Mouse (Mus musculus) cerebellum, postnatal 4 days (tissue): ENCODE measurements around the gene Pebp1.
"Not testable (repeated sequence)": the region's sequence is repeated elsewhere in the genome, so short reads cannot be mapped to it uniquely, and the experiment has no call there.

ENCODE experiments used
- DNase-seq, 2 experiments: peaks; one replicate each; pipeline ENCODE4 v3.0.0; 2022; ENCODE audit warnings: low spot score in 2 of 2, mixed read lengths in 1 of 2

Gene Pebp1

GRCm38 (mm10) chr5:117286831-117287822 lies at the start of gene Pebp1:
TSS of gene Pebp1 (minus strand) at chr5:117287625.
- peak; percentile 86 to 95 for DNase-seq

- no peak for DNase-seq
Measured at GRCm38 (mm10) chr5:117330457-117330856, 43.0 kb upstream of the Pebp1 start.

- DNase-seq = no peak
Measured at GRCm38 (mm10) chr5:117326408-117326807, 39.0 kb upstream of the Pebp1 start.

- DNase-seq = no peak
Measured at GRCm38 (mm10) chr5:117323751-117324150, 36.3 kb upstream of the Pebp1 start.

GRCm38 (mm10) chr5:117318741-117319629 lies 31.6 kb upstream of the Pebp1 start, which contains the start of gene Vsig10:
TSS of gene Vsig10 (plus strand) at chr5:117319083.
- DNase-seq = peak in 1 of 2 experiments; percentile 48

- DNase-seq = no peak
Measured at GRCm38 (mm10) chr5:117314587-117315428, 27.4 kb upstream of the Pebp1 start.

GRCm38 (mm10) chr5:117313909-117314308 lies 26.5 kb upstream of the Pebp1 start:
- DNase-seq = no peak

- DNase-seq = no peak
Measured at GRCm38 (mm10) chr5:117313420-117313819, 26.0 kb upstream of the Pebp1 start.

- DNase-seq = peak in 1 of 2 experiments; percentile 56
Measured at GRCm38 (mm10) chr5:117307699-117308098, 20.3 kb upstream of the Pebp1 start.

GRCm38 (mm10) chr5:117306826-117307225 lies 19.4 kb upstream of the Pebp1 start:
- DNase-seq = no peak

GRCm38 (mm10) chr5:117305754-117306153 lies 18.3 kb upstream of the Pebp1 start:
- DNase-seq = no peak

GRCm38 (mm10) chr5:117304947-117305346 lies 17.5 kb upstream of the Pebp1 start:
- DNase-seq = peak; percentile 57 to 70

- DNase-seq = no peak
Measured at GRCm38 (mm10) chr5:117303691-117304579, 16.5 kb upstream of the Pebp1 start.

- no peak for DNase-seq
Measured at GRCm38 (mm10) chr5:117302899-117303298, 15.5 kb upstream of the Pebp1 start.

- DNase-seq = no peak
Measured at GRCm38 (mm10) chr5:117295011-117295410, 7.6 kb upstream of the Pebp1 start.

- DNase-seq = not testable (repeated sequence)
Measured at GRCm38 (mm10) chr5:117293776-117294175, 6.4 kb upstream of the Pebp1 start.

- no peak for DNase-seq
Measured at GRCm38 (mm10) chr5:117292547-117292946, 5.1 kb upstream of the Pebp1 start.

- no peak for DNase-seq
Measured at GRCm38 (mm10) chr5:117291312-117291711, 3.9 kb upstream of the Pebp1 start.

- no peak for DNase-seq
Measured at GRCm38 (mm10) chr5:117290081-117290480, 2.7 kb upstream of the Pebp1 start.

GRCm38 (mm10) chr5:117289646-117290045 lies 2.2 kb upstream of the Pebp1 start:
- DNase-seq = no peak
